Mouse (Mus musculus) embryonic facial prominence, embryonic 13.5 days (tissue): ENCODE measurements around the gene Gfi1b. TPM values are rescaled to one million over a fixed set of nuclear protein-coding genes. Genes with fewer than 3 reads are reported as not detected.

Experiments
- ATAC-seq: fragments of 200-750 bp; cut with Nextera tagmentation; 2 replicates; pipeline ENCODE4 v1.8.0; 2017; ENCODE audit warnings: low read depth; ENCODE audit not compliant: insufficient number of reproducible peaks, insufficient read depth, low FRiP score, low TSS enrichment
- H3K27ac ChIP-seq: fragments of 300-500 bp; sonication (generic); 2 replicates; pipeline ENCODE4 v1.5.1; 2015; ENCODE audit warnings: moderate library complexity, mild to moderate bottlenecking, inconsistent platforms
- H3K27me3 ChIP-seq: fragments of 300-500 bp; sonication (generic); 2 replicates; pipeline ENCODE4 v1.6.1; 2015; ENCODE audit warnings: mild to moderate bottlenecking, inconsistent platforms
- H3K36me3 ChIP-seq: fragments of 300-500 bp; sonication (generic); 2 replicates; pipeline ENCODE4 v1.6.1; 2015; ENCODE audit warnings: mild to moderate bottlenecking, inconsistent platforms
- H3K4me1 ChIP-seq: fragments of 300-500 bp; sonication (generic); 2 replicates; pipeline ENCODE4 v1.6.1; 2015; ENCODE audit warnings: inconsistent platforms
- H3K4me2 ChIP-seq: fragments of 300-500 bp; sonication (generic); 2 replicates; pipeline ENCODE4 v1.6.1; 2015; ENCODE audit warnings: moderate library complexity, mild to moderate bottlenecking, inconsistent platforms
- H3K4me3 ChIP-seq: fragments of 300-500 bp; sonication (generic); 2 replicates; pipeline ENCODE4 v1.5.1; 2015; ENCODE audit warnings: mild to moderate bottlenecking, inconsistent platforms
- H3K9ac ChIP-seq: fragments of 300-500 bp; sonication (generic); 2 replicates; pipeline ENCODE4 v1.6.1; 2015; ENCODE audit warnings: mild to moderate bottlenecking, inconsistent platforms
- H3K9me3 ChIP-seq: fragments of 300-500 bp; sonication (generic); 2 replicates; pipeline ENCODE4 v1.6.1; 2016; ENCODE audit warnings: inconsistent platforms
- WGBS: fragments of 180-500 bp; shearing (Covaris S2); methylation state at CpG from one replicate; pipeline ENCODE4 v1.1.7; 2015; ENCODE audit warnings: mixed read lengths; 5-methylcytosine and 5-hydroxymethylcytosine counted together
- polyA plus RNA-seq: library from polyadenylated mRNA; unstranded; fragments of >200 nt; fragmentation: Nextera tagmentation; extraction: Ambion mirVana; gene quantifications from 2 replicates; pipeline ENCODE4 v1.2.1, GENCODE M21; 2015

Gfi1b gene
- polyA plus RNA-seq, 1 experiment from 2014 or later = 0.84 TPM

GRCm38 (mm10) chr2:28596021-28596420, 25.8 kb downstream of the Gfi1b start:
- Histone ChIP-seq H3K27ac (no peak overlapping the region), H3K9ac (no peak overlapping the region), H3K4me1 (0 out of 2 replicates have a peak, but pooled peaks cover 3% of the 10 kb centered on the region), H3K9me3 (no peaks in the 10 kb centered on the region), H3K4me3 (no peak overlapping the region), H3K27me3 (peaks cover 11% of the 10 kb centered on the region; the same call in 1 of the 2 replicates), H3K36me3 (no peaks in the 10 kb centered on the region), H3K4me2 (no peak overlapping the region)
- WGBS = 77% methylated on average over 7 of the region's 7 CpGs
- ATAC-seq = no peak

GRCm38 (mm10) chr2:28592809-28593208, 29.0 kb downstream of the Gfi1b start:
- Histone ChIP-seq H3K4me1 (no peaks in the 10 kb centered on the region), H3K9ac (no peak overlapping the region), H3K36me3 (no peaks in the 10 kb centered on the region), H3K4me2 (no peak overlapping the region), H3K9me3 (no peaks in the 10 kb centered on the region), H3K4me3 (no peak overlapping the region), H3K27me3 (peaks cover 11% of the 10 kb centered on the region; the same call in 1 of the 2 replicates), H3K27ac (no peak overlapping the region)
- WGBS = 5% methylated on average over 15 of the region's 15 CpGs
- no peak for ATAC-seq

GRCm38 (mm10) chr2:28591479-28591878, 30.3 kb downstream of the Gfi1b start:
- Histone ChIP-seq H3K36me3 (no peaks in the 10 kb centered on the region), H3K4me3 (no peak overlapping the region), H3K9me3 (no peaks in the 10 kb centered on the region), H3K9ac (no peak overlapping the region), H3K27me3 (peaks cover 11% of the 10 kb centered on the region; the same call in 1 of the 2 replicates), H3K4me2 (no peak overlapping the region), H3K4me1 (no peaks in the 10 kb centered on the region), H3K27ac (no peak overlapping the region)
- no peak for ATAC-seq
- WGBS = 87% methylated on average over 2 of the region's 2 CpGs

GRCm38 (mm10) chr2:28588574-28588973, 33.2 kb downstream of the Gfi1b start:
- Histone ChIP-seq H3K27me3 (0 out of 2 replicates have a peak, but pooled peaks cover 1% of the 10 kb centered on the region), H3K27ac (no peak overlapping the region), H3K36me3 (no peaks in the 10 kb centered on the region), H3K4me1 (peaks cover 4% of the 10 kb centered on the region; the same call in 1 of the 2 replicates), H3K9me3 (no peaks in the 10 kb centered on the region), H3K4me3 (no peak overlapping the region), H3K9ac (no peak overlapping the region), H3K4me2 (no peak overlapping the region)
- WGBS = 11% methylated on average over 1 of the region's 1 CpGs
- no peak for ATAC-seq

GRCm38 (mm10) chr2:28585730-28586129, 36.1 kb downstream of the Gfi1b start:
- no peaks in the 10 kb centered on the region for H3K9me3 ChIP-seq
- 46% methylated on average over 2 of the region's 2 CpGs for WGBS
- H3K9ac ChIP-seq = no peak overlapping the region
- H3K4me1 ChIP-seq = peaks cover 23% of the 10 kb centered on the region
- no peak overlapping the region for H3K4me3 ChIP-seq
- H3K27me3 ChIP-seq = no peaks in the 10 kb centered on the region
- no peak overlapping the region for H3K4me2 ChIP-seq
- H3K27ac ChIP-seq = no peak overlapping the region
- no peak for ATAC-seq
- peaks cover 6% of the 10 kb centered on the region for H3K36me3 ChIP-seq

- Histone ChIP-seq H3K27ac (no peak overlapping the region), H3K4me3 (no peak overlapping the region), H3K9ac (no peak overlapping the region), H3K4me2 (no peak overlapping the region), H3K9me3 (no peaks in the 10 kb centered on the region), H3K27me3 (no peaks in the 10 kb centered on the region), H3K4me1 (peaks cover 23% of the 10 kb centered on the region), H3K36me3 (peaks cover 10% of the 10 kb centered on the region)
- WGBS = 20% methylated on average over 6 of the region's 6 CpGs
- ATAC-seq = no peak
Measured at GRCm38 (mm10) chr2:28585043-28585571, 36.7 kb downstream of the Gfi1b start.

GRCm38 (mm10) chr2:28583651-28584050, 38.1 kb downstream of the Gfi1b start, which contains the start of gene Gtf3c5:
Gtf3c5 (minus strand) TSS chr2:28583751.
- Histone ChIP-seq H3K4me3 (peak within 1 kb of the TSS; percentile 71), H3K27me3 (no peaks in the 10 kb centered on the region), H3K9me3 (no peaks in the 10 kb centered on the region), H3K36me3 (peaks cover 24% of the 10 kb centered on the region), H3K9ac (peak within 1 kb of the TSS; percentile 78), H3K27ac (peak within 1 kb of the TSS; percentile 95), H3K4me1 (peaks cover 23% of the 10 kb centered on the region), H3K4me2 (peak within 1 kb of the TSS; percentile 61)
- ATAC-seq = no peak
- 77% methylated on average over 9 of the region's 9 CpGs for WGBS

- Histone ChIP-seq H3K4me2 (peak overlapping the region; percentile 61), H3K9me3 (no peaks in the 10 kb centered on the region), H3K4me3 (peak overlapping the region; percentile 71), H3K9ac (peak overlapping the region; percentile 78), H3K27me3 (no peaks in the 10 kb centered on the region), H3K27ac (peak overlapping the region; percentile 95), H3K4me1 (peaks cover 23% of the 10 kb centered on the region), H3K36me3 (peaks cover 33% of the 10 kb centered on the region)
- WGBS = under 1% methylated on average over 56 of the region's 56 CpGs
- peak; percentile 77 for ATAC-seq
Measured at GRCm38 (mm10) chr2:28582647-28583353, 39.0 kb downstream of the Gfi1b start.

GRCm38 (mm10) chr2:28578003-28578402, 43.8 kb downstream of the Gfi1b start:
- no peak overlapping the region for H3K9ac ChIP-seq
- no peak overlapping the region for H3K27ac ChIP-seq
- H3K4me1 ChIP-seq = peaks cover 15% of the 10 kb centered on the region
- H3K27me3 ChIP-seq = no peaks in the 10 kb centered on the region
- H3K4me2 ChIP-seq = no peak overlapping the region
- WGBS = 62% methylated on average over 5 of the region's 5 CpGs
- no peaks in the 10 kb centered on the region for H3K9me3 ChIP-seq
- peaks cover 77% of the 10 kb centered on the region for H3K36me3 ChIP-seq
- ATAC-seq = no peak
- H3K4me3 ChIP-seq = no peak overlapping the region

- no peaks in the 10 kb centered on the region for H3K9me3 ChIP-seq
- no peak overlapping the region for H3K4me2 ChIP-seq
- no peak overlapping the region for H3K9ac ChIP-seq
- peaks cover 89% of the 10 kb centered on the region for H3K36me3 ChIP-seq
- peaks cover 11% of the 10 kb centered on the region for H3K4me1 ChIP-seq
- H3K27me3 ChIP-seq = no peaks in the 10 kb centered on the region
- no peak for ATAC-seq
- WGBS = 70% methylated on average over 3 of the region's 3 CpGs
- no peak overlapping the region for H3K4me3 ChIP-seq
- H3K27ac ChIP-seq = no peak overlapping the region
Measured at GRCm38 (mm10) chr2:28576815-28577214, 45.0 kb downstream of the Gfi1b start.

- Histone ChIP-seq H3K9me3 (no peaks in the 10 kb centered on the region), H3K27ac (no peak overlapping the region), H3K4me1 (0 out of 2 replicates have a peak, but pooled peaks cover under 1% of the 10 kb centered on the region), H3K36me3 (peaks cover 95% of the 10 kb centered on the region), H3K4me2 (no peak overlapping the region), H3K27me3 (no peaks in the 10 kb centered on the region), H3K4me3 (no peak overlapping the region), H3K9ac (no peak overlapping the region)
- ATAC-seq = no peak
- 85% methylated on average over 4 of the region's 4 CpGs for WGBS
Measured at GRCm38 (mm10) chr2:28575341-28575740, 46.4 kb downstream of the Gfi1b start.

- no peak overlapping the region for H3K27ac ChIP-seq
- no peaks in the 10 kb centered on the region for H3K9me3 ChIP-seq
- H3K36me3 ChIP-seq = peaks cover 95% of the 10 kb centered on the region
- no peak overlapping the region for H3K4me2 ChIP-seq
- no peak overlapping the region for H3K4me3 ChIP-seq
- WGBS = 30% methylated on average over 2 of the region's 3 CpGs
- no peak for ATAC-seq
- peaks cover 9% of the 10 kb centered on the region; the same call in 1 of the 2 replicates for H3K4me1 ChIP-seq
- H3K9ac ChIP-seq = no peak overlapping the region
- H3K27me3 ChIP-seq = no peaks in the 10 kb centered on the region
Measured at GRCm38 (mm10) chr2:28569903-28570302, 51.9 kb downstream of the Gfi1b start.
